Mouse (Mus musculus) heart, embryonic 12.5 days (tissue): ENCODE data around the gene Tbxas1. TPM values are rescaled to one million over a fixed set of nuclear protein-coding genes. Genes with fewer than 3 reads are reported as not detected.

Source experiments
- ATAC-seq: fragments of 200-750 bp; cut with Nextera tagmentation; 2 replicates; pipeline ENCODE4 v1.8.0; 2017; ENCODE audit warnings: moderate TSS enrichment, moderate library complexity; ENCODE audit not compliant: insufficient number of reproducible peaks, low FRiP score
- H3K27ac ChIP-seq: fragments of 300-500 bp; sonication (generic); 2 replicates; pipeline ENCODE4 v1.5.1; 2016; ENCODE audit warnings: mild to moderate bottlenecking, moderate library complexity; ENCODE audit not compliant: poor library complexity, severe bottlenecking
- H3K27me3 ChIP-seq: fragments of 300-500 bp; sonication (generic); replicated peaks from 2 replicates; pipeline ENCODE4 v1.6.1; 2016; ENCODE audit warnings: mild to moderate bottlenecking, moderate library complexity
- H3K36me3 ChIP-seq: fragments of 300-500 bp; sonication (generic); 2 replicates; pipeline ENCODE4 v1.6.1; 2016; ENCODE audit warnings: mild to moderate bottlenecking, moderate library complexity
- H3K4me1 ChIP-seq: fragments of 300-500 bp; sonication (generic); replicated peaks from 2 replicates; pipeline ENCODE4 v1.6.1; 2016; ENCODE audit warnings: mild to moderate bottlenecking
- H3K4me2 ChIP-seq: fragments of 300-500 bp; sonication (generic); 2 replicates; pipeline ENCODE4 v1.6.1; 2016; ENCODE audit warnings: mild to moderate bottlenecking, moderate library complexity
- H3K4me3 ChIP-seq: fragments of 300-500 bp; sonication (generic); 2 replicates; pipeline ENCODE4 v1.5.1; 2016; ENCODE audit warnings: mild to moderate bottlenecking
- H3K9ac ChIP-seq: fragments of 300-500 bp; sonication (generic); 2 replicates; pipeline ENCODE4 v1.6.1; 2016; ENCODE audit warnings: mild to moderate bottlenecking, moderate library complexity
- H3K9me3 ChIP-seq: fragments of 300-500 bp; sonication (generic); replicated peaks from 2 replicates; pipeline ENCODE4 v1.6.1; 2016; ENCODE audit warnings: mild to moderate bottlenecking, moderate library complexity
- WGBS: fragments of 180-500 bp; shearing (Covaris S2); methylation state at CpG from one replicate; pipeline ENCODE4 v1.1.7; 2016; 5-methylcytosine and 5-hydroxymethylcytosine counted together
- polyA plus RNA-seq: library from polyadenylated mRNA; unstranded; fragments of >200 nt; fragmentation: Nextera tagmentation; extraction: Ambion mirVana; gene quantifications from 2 replicates; pipeline ENCODE4 v1.2.1, GENCODE M21; 2016

Gene Tbxas1
- polyA plus RNA-seq, 1 experiment from 2014 or later: 3.4 TPM

DNA sequence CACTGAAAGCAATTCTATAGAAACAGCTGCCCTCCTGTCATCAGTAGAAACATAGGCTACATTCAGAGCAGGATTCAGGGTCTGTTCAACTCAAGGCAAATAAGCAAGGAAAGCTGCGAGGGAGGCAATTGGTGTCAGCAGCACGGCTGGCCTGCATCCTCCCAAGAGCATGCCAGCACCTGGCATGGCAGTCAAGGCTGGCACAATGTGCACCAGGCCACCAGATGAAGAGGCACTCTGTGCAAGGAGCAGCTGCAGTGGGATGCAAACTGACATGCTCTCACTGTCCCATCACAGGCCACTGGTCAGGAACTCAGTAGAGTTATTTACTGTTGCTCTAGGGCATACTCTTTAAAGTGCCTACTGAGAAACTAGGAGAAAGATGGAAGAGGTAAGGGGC is 34.8 kb upstream of the Tbxas1 start:
- Histone ChIP-seq H3K36me3 (peaks cover 2% of the 10 kb centered on the region; the same call in 1 of the 2 replicates), H3K27me3 (no peaks in the 10 kb centered on the region), H3K4me2 (no peak overlapping the region), H3K4me1 (peaks cover 56% of the 10 kb centered on the region), H3K9ac (no peak overlapping the region), H3K9me3 (no peaks in the 10 kb centered on the region), H3K27ac (no peak overlapping the region), H3K4me3 (no peak overlapping the region)
- no peak for ATAC-seq
- 85% methylated on average over 2 of the region's 2 CpGs for WGBS

DNA sequence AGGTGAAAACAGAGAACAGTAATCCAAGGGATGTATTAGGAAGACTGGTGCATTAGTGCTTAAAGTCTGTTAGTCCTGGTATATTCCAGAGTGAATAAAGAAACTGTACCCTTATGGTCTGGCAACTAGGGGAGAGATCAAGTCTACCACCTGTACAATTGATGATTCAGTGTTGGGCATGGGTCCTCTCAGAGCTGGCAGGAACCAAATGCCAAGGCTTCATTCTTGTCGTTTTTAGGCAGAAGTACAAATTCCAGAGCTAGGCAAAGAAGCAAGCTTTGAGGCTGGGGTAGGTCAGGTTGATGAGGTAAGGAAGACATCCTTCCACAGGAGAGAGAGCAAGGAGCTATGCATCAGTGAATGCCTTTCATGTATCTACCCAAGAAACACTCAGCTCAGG is 34.4 kb upstream of the Tbxas1 start:
- Histone ChIP-seq H3K4me3 (no peak overlapping the region), H3K4me2 (no peak overlapping the region), H3K27me3 (no peaks in the 10 kb centered on the region), H3K27ac (no peak overlapping the region), H3K9ac (no peak overlapping the region), H3K4me1 (peaks cover 57% of the 10 kb centered on the region), H3K36me3 (peaks cover 2% of the 10 kb centered on the region; the same call in 1 of the 2 replicates), H3K9me3 (no peaks in the 10 kb centered on the region)
- 82% methylated on average over 1 of the region's 1 CpGs for WGBS
- no peak for ATAC-seq

DNA sequence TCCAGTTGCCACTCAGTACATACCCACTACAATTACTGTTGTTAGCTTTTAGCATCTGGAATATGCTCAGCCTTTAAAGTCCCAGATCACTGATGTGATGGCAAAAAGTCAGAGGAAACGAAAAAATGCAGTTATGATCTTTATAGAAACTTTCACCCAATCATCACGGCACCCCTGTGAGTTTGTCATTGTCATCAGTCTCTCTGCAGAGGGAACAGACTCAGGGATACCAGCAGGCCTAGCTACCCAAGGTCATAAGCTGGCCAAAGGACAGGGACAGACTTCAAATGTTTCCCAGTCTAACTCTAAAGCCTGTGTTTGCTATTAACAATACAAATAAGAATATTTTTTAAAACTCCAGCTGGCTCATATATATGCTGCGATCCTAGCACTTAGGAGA is 33.7 kb upstream of the Tbxas1 start:
- peaks cover 63% of the 10 kb centered on the region for H3K4me1 ChIP-seq
- H3K4me2 ChIP-seq: no peak overlapping the region
- no peak overlapping the region for H3K27ac ChIP-seq
- no peak overlapping the region for H3K4me3 ChIP-seq
- H3K36me3 ChIP-seq: peaks cover 2% of the 10 kb centered on the region; the same call in 1 of the 2 replicates
- 74% methylated on average over 3 of the region's 3 CpGs for WGBS
- ATAC-seq: no peak
- H3K27me3 ChIP-seq: no peaks in the 10 kb centered on the region
- H3K9me3 ChIP-seq: no peaks in the 10 kb centered on the region
- H3K9ac ChIP-seq: no peak overlapping the region

DNA sequence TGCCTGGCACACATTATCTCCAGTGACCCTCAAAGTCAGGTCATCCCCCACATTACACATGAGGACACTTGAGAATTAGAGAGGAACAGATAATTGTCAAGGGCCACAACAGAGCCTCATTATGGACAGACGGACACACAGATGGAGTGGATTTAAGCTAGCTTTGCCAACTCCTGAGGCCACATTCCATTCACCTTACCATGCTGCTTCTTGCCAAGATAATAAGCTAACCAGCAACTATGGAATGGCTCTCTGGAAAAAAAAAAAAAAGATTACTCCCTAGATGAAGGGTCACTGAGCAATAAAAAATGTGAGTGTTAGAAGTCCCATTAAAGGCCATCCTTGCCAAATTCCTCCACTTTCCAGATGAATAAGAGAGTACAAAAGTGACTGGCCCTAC is 30.1 kb upstream of the Tbxas1 start:
- no peaks in the 10 kb centered on the region for H3K36me3 ChIP-seq
- no peak overlapping the region for H3K27ac ChIP-seq
- WGBS: 27% methylated on average over 1 of the region's 1 CpGs
- no peak overlapping the region for H3K4me3 ChIP-seq
- no peaks in the 10 kb centered on the region for H3K9me3 ChIP-seq
- no peak overlapping the region for H3K4me2 ChIP-seq
- no peaks in the 10 kb centered on the region for H3K27me3 ChIP-seq
- ATAC-seq: no peak
- H3K9ac ChIP-seq: no peak overlapping the region
- peaks cover 74% of the 10 kb centered on the region for H3K4me1 ChIP-seq

DNA sequence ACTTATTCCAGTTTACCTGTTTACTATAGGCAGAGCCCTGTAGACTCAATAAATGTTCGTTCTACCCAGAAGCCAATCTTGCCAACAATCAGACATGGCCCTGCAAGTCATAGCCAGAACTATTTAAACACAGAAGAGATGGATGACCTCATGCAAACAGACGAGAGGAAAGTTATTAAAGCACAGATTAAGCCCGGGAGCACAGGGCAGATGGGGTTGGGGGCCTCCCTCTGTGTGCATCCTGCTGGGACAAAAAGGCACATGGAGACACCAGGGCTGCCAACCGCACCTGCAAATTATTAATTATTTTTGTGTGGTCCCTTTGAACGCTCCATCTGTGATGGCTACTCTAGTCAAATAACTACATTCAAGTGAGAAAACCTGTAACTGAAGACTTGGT is 29.3 kb upstream of the Tbxas1 start:
- no peak overlapping the region for H3K27ac ChIP-seq
- peaks cover 70% of the 10 kb centered on the region for H3K4me1 ChIP-seq
- WGBS: 68% methylated on average over 5 of the region's 5 CpGs

DNA sequence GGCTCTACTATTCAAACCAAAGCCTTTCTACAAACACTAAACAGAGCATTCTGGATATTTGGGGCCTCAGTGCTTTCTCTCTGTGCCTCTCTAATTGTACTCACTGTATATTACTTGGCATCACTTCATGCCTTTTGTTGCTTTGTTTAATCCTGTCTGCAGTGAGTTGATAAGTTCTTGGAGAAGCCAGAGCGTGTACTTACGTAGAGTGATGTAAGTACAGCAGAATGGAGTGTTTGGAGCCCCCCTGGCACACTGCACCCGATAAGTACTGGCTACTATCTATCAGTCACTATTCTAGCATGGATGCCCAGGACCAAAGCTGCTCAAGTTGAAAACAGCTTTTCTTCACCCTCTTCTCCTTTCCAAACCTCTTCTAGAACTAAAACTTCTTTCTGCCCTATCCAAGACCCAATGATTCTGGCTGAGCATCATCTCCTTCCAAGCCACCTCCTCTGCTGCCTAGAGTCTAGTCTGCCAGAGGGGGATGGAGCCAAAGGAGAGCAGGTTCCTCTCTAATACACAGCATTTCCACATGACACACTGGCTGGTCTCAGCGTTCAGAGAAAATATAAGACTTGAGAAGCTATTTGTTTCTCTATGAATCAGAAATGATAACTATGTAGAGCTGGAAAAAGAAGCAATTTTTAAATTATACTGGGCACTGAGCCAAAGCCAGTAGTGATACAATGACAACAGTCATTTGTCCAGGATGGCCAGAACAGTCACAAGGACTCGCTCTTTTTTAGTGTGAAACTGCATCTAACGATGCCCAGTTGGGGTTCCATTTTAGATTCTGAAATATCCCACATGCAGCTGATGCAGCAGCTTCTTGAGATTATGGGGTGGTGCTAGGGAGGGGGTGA is 28.6 kb upstream of the Tbxas1 start:
- H3K27ac ChIP-seq: peak overlapping the region; percentile 33; the same call in 1 of the 2 replicates
- peaks cover 69% of the 10 kb centered on the region for H3K4me1 ChIP-seq
- H3K4me3 ChIP-seq: no peak overlapping the region
- no peaks in the 10 kb centered on the region for H3K36me3 ChIP-seq
- WGBS: 54% methylated on average over 6 of the region's 6 CpGs
- no peak for ATAC-seq
- H3K4me2 ChIP-seq: no peak overlapping the region
- H3K27me3 ChIP-seq: no peaks in the 10 kb centered on the region
- H3K9ac ChIP-seq: no peak overlapping the region
- H3K9me3 ChIP-seq: 0 out of 2 replicates have a peak, but pooled peaks cover 2% of the 10 kb centered on the region

More for the DNA sequence above, 29.3 kb upstream of the Tbxas1 start:
- Histone ChIP-seq H3K9me3 (0 out of 2 replicates have a peak, but pooled peaks cover 2% of the 10 kb centered on the region), H3K27me3 (no peaks in the 10 kb centered on the region), H3K9ac (no peak overlapping the region), H3K4me2 (no peak overlapping the region), H3K4me3 (no peak overlapping the region), H3K36me3 (no peaks in the 10 kb centered on the region)
- ATAC-seq: no peak

DNA sequence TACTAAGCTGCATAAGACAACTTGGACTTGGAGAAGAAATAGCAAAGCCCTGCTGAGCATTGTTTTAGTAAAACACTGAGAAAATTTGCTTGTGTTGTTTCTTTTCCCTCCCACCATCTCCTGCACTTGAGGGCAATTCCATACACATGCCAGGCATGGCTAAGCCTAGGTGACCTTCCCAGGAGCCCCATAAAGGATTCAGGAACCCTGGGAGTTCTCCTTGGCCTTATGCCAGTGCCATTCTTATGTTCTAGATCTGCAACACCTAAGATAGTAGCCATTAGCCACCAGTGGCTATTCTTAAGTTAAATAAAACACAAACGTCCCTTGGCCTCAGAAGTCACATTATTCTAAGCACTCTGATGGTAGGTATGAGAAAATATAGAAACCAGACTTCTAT is 27.8 kb upstream of the Tbxas1 start:
- H3K27me3 ChIP-seq: no peaks in the 10 kb centered on the region
- peaks cover 78% of the 10 kb centered on the region for H3K4me1 ChIP-seq
- 27% methylated on average over 1 of the region's 1 CpGs for WGBS
- 0 out of 2 replicates have a peak, but pooled peaks cover 2% of the 10 kb centered on the region for H3K9me3 ChIP-seq
- H3K36me3 ChIP-seq: no peaks in the 10 kb centered on the region
- no peak overlapping the region for H3K9ac ChIP-seq
- H3K4me3 ChIP-seq: no peak overlapping the region
- H3K27ac ChIP-seq: peak overlapping the region; percentile 33; the same call in 1 of the 2 replicates
- no peak overlapping the region for H3K4me2 ChIP-seq
- no peak for ATAC-seq

DNA sequence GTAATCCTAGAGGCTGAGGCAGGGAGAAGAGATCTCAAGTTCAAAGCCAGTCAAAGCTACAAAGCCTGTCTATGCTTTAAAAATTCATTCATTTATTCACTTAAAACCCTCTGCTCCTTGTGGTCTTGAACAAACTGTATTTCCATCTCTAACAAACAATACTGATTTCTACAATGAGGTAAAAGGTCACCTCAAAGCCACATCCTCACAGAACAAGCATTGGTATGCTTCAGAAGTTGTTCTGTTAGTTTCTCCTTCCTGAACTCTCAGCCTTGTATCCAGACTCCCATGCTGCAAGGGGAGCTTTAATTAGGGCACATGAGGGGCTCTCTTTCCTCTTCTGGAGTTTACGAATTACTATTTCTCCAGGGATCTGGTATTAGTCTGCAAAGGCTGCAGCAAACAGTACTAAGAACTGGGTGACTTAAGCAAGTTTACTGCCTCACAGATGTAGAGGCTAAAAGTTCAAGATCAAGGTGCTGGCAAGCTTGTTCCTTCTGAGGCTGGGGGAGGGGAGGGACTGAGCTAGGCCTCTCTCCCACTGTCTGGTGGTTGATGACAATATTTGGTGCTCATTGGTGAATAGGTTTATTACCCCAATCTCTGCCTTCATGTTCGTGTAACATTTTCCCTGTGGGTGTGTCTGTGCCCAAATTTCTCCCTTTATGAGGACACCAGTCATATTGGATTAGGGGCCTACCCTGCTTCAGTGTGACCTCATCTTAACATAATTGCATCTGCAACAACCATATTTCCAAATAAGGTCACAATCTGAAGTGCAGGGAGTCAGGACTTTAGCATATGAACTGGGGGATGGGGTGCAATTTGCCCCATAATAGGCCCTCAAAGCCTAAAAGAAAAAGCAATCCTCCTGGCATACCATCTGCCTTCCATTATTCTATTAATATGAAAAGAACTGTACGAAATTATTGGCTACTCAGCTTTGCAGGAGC is 27.0 kb upstream of the Tbxas1 start:
- H3K36me3 ChIP-seq: no peaks in the 10 kb centered on the region
- no peak overlapping the region for H3K27ac ChIP-seq
- H3K27me3 ChIP-seq: no peaks in the 10 kb centered on the region
- H3K4me1 ChIP-seq: peaks cover 81% of the 10 kb centered on the region
- no peak overlapping the region for H3K4me3 ChIP-seq
- no peak overlapping the region for H3K9ac ChIP-seq
- H3K4me2 ChIP-seq: no peak overlapping the region
- WGBS: 77% methylated on average over 3 of the region's 3 CpGs
- 0 out of 2 replicates have a peak, but pooled peaks cover 2% of the 10 kb centered on the region for H3K9me3 ChIP-seq
- no peak for ATAC-seq

DNA sequence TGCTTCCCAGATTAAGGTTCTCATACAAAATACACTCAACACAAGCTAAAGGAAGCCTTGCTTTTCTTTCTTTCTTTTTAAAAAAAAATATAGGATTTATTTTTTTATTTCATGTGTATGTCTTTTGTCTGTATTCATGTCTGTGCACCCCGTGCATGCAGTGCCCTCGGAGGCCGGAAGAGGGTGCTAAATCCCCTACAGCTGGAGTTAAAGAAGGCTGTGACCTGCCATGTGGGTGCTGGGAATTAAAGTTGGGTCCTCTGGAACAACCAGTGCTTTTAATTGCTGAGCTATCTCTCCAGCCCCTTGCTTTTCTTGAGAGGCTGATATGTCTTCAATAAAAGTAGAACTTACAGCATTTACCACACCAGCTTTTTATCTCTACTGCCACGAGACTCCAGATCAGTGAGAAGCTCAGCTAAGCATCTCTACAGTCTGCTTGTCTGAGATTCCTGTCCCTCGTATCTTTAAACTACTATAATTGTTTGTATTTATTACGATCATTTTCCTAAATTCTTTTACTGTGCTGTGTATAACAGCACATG is 24.4 kb upstream of the Tbxas1 start:
- Histone ChIP-seq H3K27ac (no peak overlapping the region), H3K9me3 (0 out of 2 replicates have a peak, but pooled peaks cover 2% of the 10 kb centered on the region), H3K27me3 (no peaks in the 10 kb centered on the region), H3K4me3 (no peak overlapping the region), H3K4me1 (peaks cover 86% of the 10 kb centered on the region), H3K36me3 (no peaks in the 10 kb centered on the region), H3K9ac (no peak overlapping the region), H3K4me2 (no peak overlapping the region)
- no peak for ATAC-seq
- 88% methylated on average over 6 of the region's 6 CpGs for WGBS

DNA sequence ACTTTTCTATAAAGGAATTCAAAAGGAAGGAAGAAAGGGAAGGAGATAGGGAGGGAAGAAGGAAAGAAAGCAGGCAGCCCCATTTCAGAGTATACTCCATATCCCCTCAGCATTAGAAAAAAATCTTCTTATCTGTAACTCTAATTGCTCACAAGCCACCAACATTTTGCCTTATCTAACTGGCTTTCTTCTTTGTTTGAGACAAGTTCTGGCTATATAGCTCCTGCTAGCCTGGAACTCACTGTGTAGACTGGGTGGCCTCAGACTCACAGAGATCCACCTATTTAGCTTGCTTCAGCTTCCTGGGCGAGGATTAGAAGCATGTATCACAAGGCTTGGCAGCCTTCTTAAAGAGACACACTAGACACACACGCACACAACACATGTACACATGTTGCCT is 23.5 kb upstream of the Tbxas1 start:
- 79% methylated on average over 2 of the region's 2 CpGs for WGBS
- Histone ChIP-seq H3K4me2 (no peak overlapping the region), H3K9ac (no peak overlapping the region), H3K9me3 (0 out of 2 replicates have a peak, but pooled peaks cover 2% of the 10 kb centered on the region), H3K27me3 (no peaks in the 10 kb centered on the region), H3K4me1 (peaks cover 80% of the 10 kb centered on the region), H3K27ac (no peak overlapping the region), H3K36me3 (no peaks in the 10 kb centered on the region), H3K4me3 (no peak overlapping the region)
- ATAC-seq: no peak
